Mouse (Mus musculus) testis, adult 2 months (tissue): ENCODE results near the gene Tarsl2.

Experiments used
- CTCF ChIP-seq: fragments of 200-500 bp; IDR thresholded peaks from 2 replicates; pipeline ENCODE4 v1.5.1; 2012; ENCODE audit warnings: low read depth, mild to moderate bottlenecking, inconsistent platforms, low read length, moderate library complexity; ENCODE audit not compliant: control insufficient read depth, insufficient read depth, insufficient replicate concordance
- POLR2A ChIP-seq: fragments of 200-500 bp; IDR thresholded peaks from 2 replicates; pipeline ENCODE4 v1.6.1; 2012; ENCODE audit warnings: low read depth, mild to moderate bottlenecking, inconsistent platforms, low read length, moderate library complexity; ENCODE audit not compliant: control insufficient read depth

GRCm38 (mm10) chr7:65610673-65611072 lies 34.0 kb upstream of the Tarsl2 start:
- TF ChIP-seq CTCF (no peak), POLR2A (no peak)
